8 mouse cellular contexts compared by ENCODE assay signal in genomic region chr13:110395179-110395794, GRCm38 (mm10). TPM values are rescaled to one million over a fixed set of nuclear protein-coding genes. Genes with fewer than 3 reads are reported as not detected.
DNase-seq lines count a peak whose midpoint lies in the region; ATAC-seq and TF ChIP-seq lines count a peak whose summit lies in the region.

No protein-coding gene starts in this region.

- H3K4me3 ChIP-seq in lung, embryonic 14.5 days (ENCODE audit: low read depth, low read length) = peak overlapping the region; percentile 88
- H3K4me3 ChIP-seq in heart, embryonic 12.5 days = peak overlapping the region; percentile 97
- peak overlapping the region; percentile 63 for H3K4me3 ChIP-seq in liver, embryonic 11.5 days (ENCODE audit: low read depth, low read length)
- peak overlapping the region; percentile 80 for H3K4me3 ChIP-seq in olfactory bulb, adult 2 months (ENCODE audit: insufficient read depth, low read depth, low read length)

- peak overlapping the region; percentile 91 for H3K27ac ChIP-seq in lung, embryonic 14.5 days (ENCODE audit: low read depth)
- peak overlapping the region; percentile 90 for H3K27ac ChIP-seq in heart, embryonic 12.5 days (ENCODE audit: poor library complexity, severe bottlenecking)
- H3K27ac ChIP-seq in liver, embryonic 11.5 days (ENCODE audit: low read depth, low read length) = 0 out of 2 replicates have a peak overlapping the region, but pooled peaks have one; percentile 13
- H3K27ac ChIP-seq in olfactory bulb, adult 2 months (ENCODE audit: insufficient read depth, low read depth, low read length) = peak overlapping the region; percentile 90

- H3K36me3 ChIP-seq in lung, embryonic 14.5 days (ENCODE audit: insufficient read depth) = peaks cover 43% of the 10 kb centered on the region
- peaks cover 35% of the 10 kb centered on the region for H3K36me3 ChIP-seq in heart, embryonic 12.5 days
- peaks cover 14% of the 10 kb centered on the region; the same call in 1 of the 2 replicates for H3K36me3 ChIP-seq in liver, embryonic 11.5 days (ENCODE audit: control insufficient read depth, insufficient read depth, low read length)

- H3K4me2 ChIP-seq in lung, embryonic 14.5 days = peak overlapping the region; percentile 93
- H3K4me2 ChIP-seq in heart, embryonic 12.5 days = peak overlapping the region; percentile 85
- peak overlapping the region; percentile 96 for H3K4me2 ChIP-seq in liver, embryonic 11.5 days

- no peaks in the 10 kb centered on the region for H3K9me3 ChIP-seq in lung, embryonic 14.5 days (ENCODE audit: low read depth, low read length)
- no peaks in the 10 kb centered on the region for H3K9me3 ChIP-seq in heart, embryonic 12.5 days (replicated peaks)
- H3K9me3 ChIP-seq in liver, embryonic 11.5 days (ENCODE audit: control insufficient read depth, low read length) = no peaks in the 10 kb centered on the region

- no peaks in the 10 kb centered on the region for H3K27me3 ChIP-seq in lung, embryonic 14.5 days (ENCODE audit: insufficient read depth, low read length)
- H3K27me3 ChIP-seq in heart, embryonic 12.5 days (replicated peaks) = no peaks in the 10 kb centered on the region
- peaks cover 10% of the 10 kb centered on the region for H3K27me3 ChIP-seq in liver, embryonic 11.5 days (replicated peaks; ENCODE audit: control insufficient read depth, insufficient read depth, low read length)

- H3K4me1 ChIP-seq in lung, embryonic 14.5 days (ENCODE audit: insufficient read depth) = peaks cover 4% of the 10 kb centered on the region; the same call in 1 of the 2 replicates
- peaks cover 36% of the 10 kb centered on the region for H3K4me1 ChIP-seq in heart, embryonic 12.5 days (replicated peaks)
- no peaks in the 10 kb centered on the region; the same call in 1 of the 2 replicates for H3K4me1 ChIP-seq in liver, embryonic 11.5 days (replicated peaks; ENCODE audit: control insufficient read depth, insufficient read depth, low read length)
- H3K4me1 ChIP-seq in olfactory bulb, adult 2 months (ENCODE audit: control insufficient read depth, insufficient read depth, low read length) = peaks cover 6% of the 10 kb centered on the region; the same call in 1 of the 2 replicates

- no peak for TF ChIP-seq CTCF in lung, embryonic 14.5 days (IDR thresholded peaks at IDR 0.05; ENCODE audit: low read depth)
- no peak for TF ChIP-seq CTCF in olfactory bulb, adult 2 months (IDR thresholded peaks at IDR 0.05; ENCODE audit: insufficient read depth, low read depth, low read length)

- peak overlapping the region; percentile 96 for H3K9ac ChIP-seq in lung, embryonic 14.5 days
- peak overlapping the region; percentile 100 for H3K9ac ChIP-seq in heart, embryonic 12.5 days
- H3K9ac ChIP-seq in liver, embryonic 11.5 days (ENCODE audit: low read depth, low read length) = peak overlapping the region; percentile 64

- no peak for TF ChIP-seq POLR2A in olfactory bulb, adult 2 months (IDR thresholded peaks at IDR 0.05; ENCODE audit: insufficient read depth, low read depth, low read length)

- ATAC-seq in lung, embryonic 14.5 days (ENCODE audit: insufficient read depth) = peak; percentile 5; the same call in 1 of the 2 replicates
- ATAC-seq in heart, embryonic 12.5 days (ENCODE audit: insufficient number of reproducible peaks, low FRiP score) = no peak; the same call in 1 of the 2 replicates
- peak; percentile 29 for ATAC-seq in liver, embryonic 11.5 days (replicated peaks; ENCODE audit: low FRiP score)

- under 1% methylated on average over 41 of the region's 41 CpGs for WGBS in lung, embryonic 14.5 days
- WGBS in heart, embryonic 12.5 days = under 1% methylated on average over 41 of the region's 41 CpGs
- WGBS in liver, embryonic 11.5 days = under 1% methylated on average over 41 of the region's 41 CpGs
- WGBS in olfactory bulb, adult 2 months = under 1% methylated on average over 41 of the region's 41 CpGs

- DNase-seq in lung, embryonic 14.5 days = peak; percentile 62
- no peak for DNase-seq in lung, postnatal 4 days
- peak; percentile 47 for DNase-seq in brain, adult 2 months (ENCODE audit: low read depth, low spot score)
- no peak for DNase-seq in liver, embryonic 11.5 days (ENCODE audit: low spot score)
- no peak for DNase-seq in cerebellum, postnatal 14 days
- no peak for DNase-seq in spleen, adult 18-20 months

RNA-seq across cellular contexts. Expression of gene Plk2, which starts 0.4 kb away (rescaled TPM):
- 265 and 268 TPM in 2 replicates for polyA plus RNA-seq in lung, embryonic 14.5 days (2014; fragmentation: Nextera tagmentation; extraction: Ambion mirVana)
- polyA plus RNA-seq in heart, embryonic 12.5 days (2016; fragmentation: Nextera tagmentation; extraction: Ambion mirVana) = 168 and 171 TPM in 2 replicates
- 35.6 and 38.5 TPM in 2 replicates for polyA plus RNA-seq in liver, embryonic 11.5 days (2014; fragmentation: Nextera tagmentation; extraction: Ambion mirVana)
- polyA plus RNA-seq in olfactory bulb, adult 2 months (2012; ENCODE audit: insufficient read depth, insufficient read length, low replicate concordance, missing spikeins) = not detected in 2 replicates

RNA-seq across cellular contexts. Expression of gene Gapt, which starts 38.3 kb away (rescaled TPM):
- polyA plus RNA-seq in lung, embryonic 14.5 days (2014; fragmentation: Nextera tagmentation; extraction: Ambion mirVana) = 0.47 and 0.53 TPM in 2 replicates
- 0.15 TPM in 1 of 2 replicates, not detected in the other for polyA plus RNA-seq in heart, embryonic 12.5 days (2016; fragmentation: Nextera tagmentation; extraction: Ambion mirVana)
- polyA plus RNA-seq in liver, embryonic 11.5 days (2014; fragmentation: Nextera tagmentation; extraction: Ambion mirVana) = 1.8 and 2.0 TPM in 2 replicates
- polyA plus RNA-seq in olfactory bulb, adult 2 months (2012; ENCODE audit: insufficient read depth, insufficient read length, low replicate concordance, missing spikeins) = not detected in 2 replicates

Comparison
In these comparisons a context has a peak if more than half of its experiments do, and no peak if none do; other contexts are left out.
1. DNase-seq: peak in lung, embryonic 14.5 days (single experiment) and brain, adult 2 months (single experiment); none in lung, postnatal 4 days (0 of 2), liver, embryonic 11.5 days (single experiment), cerebellum, postnatal 14 days (0 of 2) and spleen, adult 18-20 months (0 of 2).
2. H3K27ac ChIP-seq: peak in every context shown above with its lines; median percentile 91 in lung, embryonic 14.5 days; 90 in heart, embryonic 12.5 days; 90 in olfactory bulb, adult 2 months; 13 in liver, embryonic 11.5 days.
3. RNA of gene Plk2, which starts 0.4 kb away (polyA plus RNA-seq): 265 to 268 TPM in lung, embryonic 14.5 days, 168 to 171 TPM in heart, embryonic 12.5 days and 35.6 to 38.5 TPM in liver, embryonic 11.5 days; not detected in olfactory bulb, adult 2 months; every median in the first group is over 10 times any median in the second.
4. Peak in every context shown above with its lines, with median percentiles within 50 percentile points of each other: H3K4me2 ChIP-seq, H3K4me3 ChIP-seq and H3K9ac ChIP-seq.